Mouse (Mus musculus) brown adipose tissue, adult 24 weeks (tissue): ENCODE results near the gene Sfxn5. TPM values are rescaled to one million over a fixed set of nuclear protein-coding genes. Genes with fewer than 3 reads are reported as not detected.

Experiments used
- H3K27ac ChIP-seq: fragments of 200-500 bp; replicated peaks from 2 replicates; pipeline ENCODE4 v1.5.1; 2012; ENCODE audit warnings: low read depth, mild to moderate bottlenecking, low read length
- H3K4me1 ChIP-seq: fragments of 200-500 bp; 2 replicates; pipeline ENCODE4 v1.6.1; 2012; ENCODE audit warnings: low read length, mixed read lengths; ENCODE audit not compliant: control insufficient read depth, insufficient read depth, insufficient read length
- H3K4me3 ChIP-seq: fragments of 200-500 bp; 2 replicates; pipeline ENCODE4 v1.5.1; 2012; ENCODE audit warnings: low read depth, mild to moderate bottlenecking, low read length, moderate library complexity; ENCODE audit not compliant: insufficient read depth
- polyA plus RNA-seq: library from polyadenylated mRNA; stranded (reverse); fragments of >200 nt; gene quantifications from 2 replicates; pipeline ENCODE4 v1.2.4, GENCODE M21; 2012; ENCODE audit not compliant: missing spikeins, insufficient read depth, insufficient read length

Sfxn5 gene
- polyA plus RNA-seq, 1 experiment, result 66.8 TPM

GRCm38 (mm10) chr6:85353706-85354105, 20.5 kb upstream of the Sfxn5 start:
- Histone ChIP-seq H3K4me3 (no peak overlapping the region), H3K4me1 (peaks cover 21% of the 10 kb centered on the region), H3K27ac (no peak overlapping the region)

GRCm38 (mm10) chr6:85350157-85350556, 16.9 kb upstream of the Sfxn5 start:
- Histone ChIP-seq H3K4me3 (no peak overlapping the region), H3K4me1 (no peaks in the 10 kb centered on the region), H3K27ac (no peak overlapping the region)

GRCm38 (mm10) chr6:85349246-85349645, 16.0 kb upstream of the Sfxn5 start:
- H3K4me1 ChIP-seq, result no peaks in the 10 kb centered on the region
- no peak overlapping the region for H3K4me3 ChIP-seq
- no peak overlapping the region for H3K27ac ChIP-seq

- Histone ChIP-seq H3K27ac (no peak overlapping the region), H3K4me1 (peaks cover 2% of the 10 kb centered on the region; the same call in 1 of the 2 replicates), H3K4me3 (no peak overlapping the region)
Measured at GRCm38 (mm10) chr6:85348133-85348532, 14.9 kb upstream of the Sfxn5 start.

- peaks cover 8% of the 10 kb centered on the region; the same call in 1 of the 2 replicates for H3K4me1 ChIP-seq
- H3K27ac ChIP-seq, result no peak overlapping the region
- H3K4me3 ChIP-seq, result no peak overlapping the region
Measured at GRCm38 (mm10) chr6:85346028-85346634, 12.9 kb upstream of the Sfxn5 start.

- Histone ChIP-seq H3K27ac (no peak overlapping the region), H3K4me3 (no peak overlapping the region), H3K4me1 (peaks cover 8% of the 10 kb centered on the region; the same call in 1 of the 2 replicates)
Measured at GRCm38 (mm10) chr6:85344929-85345328, 11.7 kb upstream of the Sfxn5 start.

GRCm38 (mm10) chr6:85343027-85343426, 9.8 kb upstream of the Sfxn5 start:
- Histone ChIP-seq H3K4me1 (peaks cover 8% of the 10 kb centered on the region; the same call in 1 of the 2 replicates), H3K27ac (no peak overlapping the region; the same call in 1 of the 2 replicates), H3K4me3 (no peak overlapping the region)

GRCm38 (mm10) chr6:85341814-85342501, 8.7 kb upstream of the Sfxn5 start:
- Histone ChIP-seq H3K4me1 (peaks cover 8% of the 10 kb centered on the region; the same call in 1 of the 2 replicates), H3K27ac (no peak overlapping the region), H3K4me3 (no peak overlapping the region)

- H3K4me1 ChIP-seq, result peaks cover 8% of the 10 kb centered on the region; the same call in 1 of the 2 replicates
- H3K4me3 ChIP-seq, result no peak overlapping the region
- no peak overlapping the region for H3K27ac ChIP-seq
Measured at GRCm38 (mm10) chr6:85340184-85340583, 7.0 kb upstream of the Sfxn5 start.

- Histone ChIP-seq H3K4me1 (peaks cover 10% of the 10 kb centered on the region), H3K4me3 (no peak overlapping the region), H3K27ac (no peak overlapping the region)
Measured at GRCm38 (mm10) chr6:85339273-85339901, 6.2 kb upstream of the Sfxn5 start.

GRCm38 (mm10) chr6:85336944-85337343, 3.7 kb upstream of the Sfxn5 start:
- H3K4me3 ChIP-seq, result no peak overlapping the region
- peaks cover 2% of the 10 kb centered on the region; the same call in 1 of the 2 replicates for H3K4me1 ChIP-seq
- H3K27ac ChIP-seq, result no peak overlapping the region

- no peak overlapping the region for H3K4me3 ChIP-seq
Measured at GRCm38 (mm10) chr6:85335352-85335751, 2.1 kb upstream of the Sfxn5 start.

GRCm38 (mm10) chr6:85334851-85335250, 1.6 kb upstream of the Sfxn5 start:
- Histone ChIP-seq H3K4me3 (no peak overlapping the region), H3K4me1 (peaks cover 2% of the 10 kb centered on the region; the same call in 1 of the 2 replicates), H3K27ac (peak overlapping the region; percentile 62; the same call in 1 of the 2 replicates)

More at GRCm38 (mm10) chr6:85335352-85335751, 2.1 kb upstream of the Sfxn5 start:
- H3K27ac ChIP-seq, result no peak overlapping the region
- H3K4me1 ChIP-seq, result peaks cover 2% of the 10 kb centered on the region; the same call in 1 of the 2 replicates

- Histone ChIP-seq H3K4me3 (no peak overlapping the region), H3K4me1 (peaks cover 2% of the 10 kb centered on the region; the same call in 1 of the 2 replicates), H3K27ac (peak overlapping the region; percentile 32)
Measured at GRCm38 (mm10) chr6:85334251-85334650, 1.0 kb upstream of the Sfxn5 start.

GRCm38 (mm10) chr6:85333732-85334131, 510 bp upstream of the Sfxn5 start:
- Histone ChIP-seq H3K27ac (peak overlapping the region; percentile 41), H3K4me3 (peak overlapping the region; percentile 96), H3K4me1 (peaks cover 2% of the 10 kb centered on the region; the same call in 1 of the 2 replicates)
